Mouse (Mus musculus): ENCODE measurements at regions not wholly inside any gene's neighbourhood (a gene's known extent, or its start where the extent isn't known, plus 50 kb on each side); places are given as distances from the start of the nearest gene placed in this dataset.

- Histone ChIP-seq H3K4me3 (ENCODE audit: low read depth, low read length) (no peak overlapping the region), H3K27me3 (replicated peaks; ENCODE audit: control insufficient read depth, insufficient read depth, low read length) (no peaks in the 10 kb centered on the region), H3K36me3 (ENCODE audit: control insufficient read depth, insufficient read depth, low read length) (no peaks in the 10 kb centered on the region), H3K4me1 (replicated peaks; ENCODE audit: control insufficient read depth, insufficient read depth, low read length) (no peaks in the 10 kb centered on the region), H3K4me2 (no peak overlapping the region), H3K9ac (ENCODE audit: low read depth, low read length) (no peak overlapping the region), H3K27ac (ENCODE audit: low read depth, low read length) (no peak overlapping the region), H3K9me3 (ENCODE audit: control insufficient read depth, low read length) (no peaks in the 10 kb centered on the region)
- WGBS = 64% methylated on average over 2 of the region's 2 CpGs
- no peak for ATAC-seq (replicated peaks; ENCODE audit: low FRiP score)
- no peak for DNase-seq (ENCODE audit: low spot score)
These were observed 2167.1 kb downstream of the 4930444P10Rik start for GRCm38 (mm10) chr1:13925994-13926393.

- H3K36me3 ChIP-seq (ENCODE audit: control insufficient read depth, insufficient read depth, low read length) = no peaks in the 10 kb centered on the region
- no peak overlapping the region for H3K4me2 ChIP-seq
- H3K27me3 ChIP-seq (replicated peaks; ENCODE audit: control insufficient read depth, insufficient read depth, low read length) = no peaks in the 10 kb centered on the region
- no peak for ATAC-seq (replicated peaks; ENCODE audit: low FRiP score)
- H3K4me3 ChIP-seq (ENCODE audit: low read depth, low read length) = no peak overlapping the region
- 82% methylated on average over 5 of the region's 5 CpGs for WGBS
- H3K4me1 ChIP-seq (replicated peaks; ENCODE audit: control insufficient read depth, insufficient read depth, low read length) = no peaks in the 10 kb centered on the region
- no peaks in the 10 kb centered on the region for H3K9me3 ChIP-seq (ENCODE audit: control insufficient read depth, low read length)
- no peak overlapping the region for H3K27ac ChIP-seq (ENCODE audit: low read depth, low read length)
- no peak overlapping the region for H3K9ac ChIP-seq (ENCODE audit: low read depth, low read length)
- DNase-seq (ENCODE audit: low spot score) = no peak
These were observed 2177.9 kb downstream of the 4930444P10Rik start for GRCm38 (mm10) chr1:13915216-13915615.

GRCm38 (mm10) chr1:13879126-13879525 is 2214.0 kb downstream of the 4930444P10Rik start:
- no peak overlapping the region for H3K4me2 ChIP-seq
- no peak for ATAC-seq (replicated peaks; ENCODE audit: low FRiP score)
- no peak for DNase-seq (ENCODE audit: low spot score)
- H3K4me3 ChIP-seq (ENCODE audit: low read depth, low read length) = no peak overlapping the region
- WGBS = 73% methylated on average over 2 of the region's 2 CpGs
- no peak overlapping the region for H3K27ac ChIP-seq (ENCODE audit: low read depth, low read length)
- no peaks in the 10 kb centered on the region for H3K4me1 ChIP-seq (replicated peaks; ENCODE audit: control insufficient read depth, insufficient read depth, low read length)
- no peak overlapping the region for H3K9ac ChIP-seq (ENCODE audit: low read depth, low read length)
- no peaks in the 10 kb centered on the region for H3K27me3 ChIP-seq (replicated peaks; ENCODE audit: control insufficient read depth, insufficient read depth, low read length)
- H3K36me3 ChIP-seq (ENCODE audit: control insufficient read depth, insufficient read depth, low read length) = no peaks in the 10 kb centered on the region
- H3K9me3 ChIP-seq (ENCODE audit: control insufficient read depth, low read length) = no peaks in the 10 kb centered on the region

- Histone ChIP-seq H3K9ac (ENCODE audit: low read depth, low read length) (no peak overlapping the region), H3K27ac (ENCODE audit: low read depth, low read length) (no peak overlapping the region), H3K4me3 (ENCODE audit: low read depth, low read length) (no peak overlapping the region), H3K36me3 (ENCODE audit: control insufficient read depth, insufficient read depth, low read length) (no peaks in the 10 kb centered on the region), H3K4me2 (no peak overlapping the region), H3K4me1 (replicated peaks; ENCODE audit: control insufficient read depth, insufficient read depth, low read length) (no peaks in the 10 kb centered on the region), H3K9me3 (ENCODE audit: control insufficient read depth, low read length) (no peaks in the 10 kb centered on the region), H3K27me3 (replicated peaks; ENCODE audit: control insufficient read depth, insufficient read depth, low read length) (no peaks in the 10 kb centered on the region)
- DNase-seq (ENCODE audit: low spot score) (no peak), ATAC-seq (replicated peaks; ENCODE audit: low FRiP score) (no peak)
These were observed 2219.2 kb downstream of the 4930444P10Rik start for GRCm38 (mm10) chr1:13873925-13874324.

GRCm38 (mm10) chr1:13872536-13872935 is 2220.6 kb downstream of the 4930444P10Rik start:
- Histone ChIP-seq H3K27ac (ENCODE audit: low read depth, low read length) (no peak overlapping the region), H3K27me3 (replicated peaks; ENCODE audit: control insufficient read depth, insufficient read depth, low read length) (no peaks in the 10 kb centered on the region), H3K4me2 (no peak overlapping the region), H3K4me3 (ENCODE audit: low read depth, low read length) (no peak overlapping the region), H3K9ac (ENCODE audit: low read depth, low read length) (no peak overlapping the region), H3K4me1 (replicated peaks; ENCODE audit: control insufficient read depth, insufficient read depth, low read length) (no peaks in the 10 kb centered on the region), H3K36me3 (ENCODE audit: control insufficient read depth, insufficient read depth, low read length) (no peaks in the 10 kb centered on the region), H3K9me3 (ENCODE audit: control insufficient read depth, low read length) (no peaks in the 10 kb centered on the region)
- ATAC-seq (replicated peaks; ENCODE audit: low FRiP score) = no peak
- DNase-seq (ENCODE audit: low spot score) = no peak

- Histone ChIP-seq H3K4me1 (replicated peaks; ENCODE audit: control insufficient read depth, insufficient read depth, low read length) (no peaks in the 10 kb centered on the region), H3K4me3 (ENCODE audit: low read depth, low read length) (no peak overlapping the region), H3K9ac (ENCODE audit: low read depth, low read length) (no peak overlapping the region), H3K27me3 (replicated peaks; ENCODE audit: control insufficient read depth, insufficient read depth, low read length) (no peaks in the 10 kb centered on the region), H3K9me3 (ENCODE audit: control insufficient read depth, low read length) (no peaks in the 10 kb centered on the region), H3K4me2 (no peak overlapping the region), H3K36me3 (ENCODE audit: control insufficient read depth, insufficient read depth, low read length) (no peaks in the 10 kb centered on the region), H3K27ac (ENCODE audit: low read depth, low read length) (no peak overlapping the region)
- WGBS = 83% methylated on average over 3 of the region's 3 CpGs
- DNase-seq (ENCODE audit: low spot score) (no peak), ATAC-seq (replicated peaks; ENCODE audit: low FRiP score) (no peak)
These were observed 2222.4 kb downstream of the 4930444P10Rik start for GRCm38 (mm10) chr1:13870631-13871286.

- no peak overlapping the region for H3K4me2 ChIP-seq
- ATAC-seq (replicated peaks; ENCODE audit: low FRiP score) = no peak
These were observed 2227.4 kb downstream of the 4930444P10Rik start for GRCm38 (mm10) chr1:13865713-13866112.

GRCm38 (mm10) chr1:13863712-13864111 is 2229.4 kb downstream of the 4930444P10Rik start:
- H3K4me3 ChIP-seq (ENCODE audit: low read depth, low read length) = no peak overlapping the region
- no peaks in the 10 kb centered on the region for H3K9me3 ChIP-seq (ENCODE audit: control insufficient read depth, low read length)
- WGBS = 20% methylated on average over 1 of the region's 1 CpGs
- H3K9ac ChIP-seq (ENCODE audit: low read depth, low read length) = no peak overlapping the region
- no peak overlapping the region for H3K4me2 ChIP-seq
- DNase-seq (ENCODE audit: low spot score) (no peak), ATAC-seq (replicated peaks; ENCODE audit: low FRiP score) (no peak)
- no peaks in the 10 kb centered on the region for H3K27me3 ChIP-seq (replicated peaks; ENCODE audit: control insufficient read depth, insufficient read depth, low read length)
- H3K27ac ChIP-seq (ENCODE audit: low read depth, low read length) = no peak overlapping the region
- H3K36me3 ChIP-seq (ENCODE audit: control insufficient read depth, insufficient read depth, low read length) = no peaks in the 10 kb centered on the region
- H3K4me1 ChIP-seq (replicated peaks; ENCODE audit: control insufficient read depth, insufficient read depth, low read length) = no peaks in the 10 kb centered on the region

More at GRCm38 (mm10) chr1:13865713-13866112, 2227.4 kb downstream of the 4930444P10Rik start:
- no peaks in the 10 kb centered on the region for H3K9me3 ChIP-seq (ENCODE audit: control insufficient read depth, low read length)
- no peaks in the 10 kb centered on the region for H3K36me3 ChIP-seq (ENCODE audit: control insufficient read depth, insufficient read depth, low read length)
- H3K4me3 ChIP-seq (ENCODE audit: low read depth, low read length) = no peak overlapping the region
- no peaks in the 10 kb centered on the region for H3K27me3 ChIP-seq (replicated peaks; ENCODE audit: control insufficient read depth, insufficient read depth, low read length)
- H3K4me1 ChIP-seq (replicated peaks; ENCODE audit: control insufficient read depth, insufficient read depth, low read length) = no peaks in the 10 kb centered on the region
- no peak overlapping the region for H3K27ac ChIP-seq (ENCODE audit: low read depth, low read length)
- no peak for DNase-seq (ENCODE audit: low spot score)
- H3K9ac ChIP-seq (ENCODE audit: low read depth, low read length) = no peak overlapping the region

- Histone ChIP-seq H3K9me3 (ENCODE audit: control insufficient read depth, low read length) (no peaks in the 10 kb centered on the region), H3K27me3 (replicated peaks; ENCODE audit: control insufficient read depth, insufficient read depth, low read length) (no peaks in the 10 kb centered on the region), H3K27ac (ENCODE audit: low read depth, low read length) (no peak overlapping the region), H3K36me3 (ENCODE audit: control insufficient read depth, insufficient read depth, low read length) (no peaks in the 10 kb centered on the region), H3K4me3 (ENCODE audit: low read depth, low read length) (no peak overlapping the region), H3K9ac (ENCODE audit: low read depth, low read length) (no peak overlapping the region), H3K4me2 (no peak overlapping the region), H3K4me1 (replicated peaks; ENCODE audit: control insufficient read depth, insufficient read depth, low read length) (no peaks in the 10 kb centered on the region)
- ATAC-seq (replicated peaks; ENCODE audit: low FRiP score) (no peak), DNase-seq (ENCODE audit: low spot score) (no peak)
- WGBS = 76% methylated on average over 5 of the region's 5 CpGs
These were observed 2232.0 kb downstream of the 4930444P10Rik start for GRCm38 (mm10) chr1:13861070-13861511.

Data from liver, embryonic 11.5 days (tissue).